Mouse (Mus musculus): Measurements from ENCODE around the gene Omp. TPM values are rescaled to one million over a fixed set of nuclear protein-coding genes. Genes with fewer than 3 reads are reported as not detected.

Gene Omp
- total and polyA plus RNA-seq, 3 experiments, result 0.22 TPM; not detected in 2

- DNase-seq (ENCODE audit: low spot score) (no peak), ATAC-seq (ENCODE audit: extremely low read depth, insufficient number of reproducible peaks, low FRiP score, poor library complexity, severe bottlenecking) (no peak)
- TF ChIP-seq POLR2AphosphoS5 (IDR thresholded peaks at IDR 0.05; ENCODE audit: insufficient replicate concordance, low read depth, low read length) (no peak), CTCF (IDR thresholded peaks at IDR 0.05; ENCODE audit: low read depth, low read length) (no peak), GATA2 (IDR thresholded peaks at IDR 0.05; ENCODE audit: borderline replicate concordance, low read depth, low read length) (no peak), GATA1 (IDR thresholded peaks at IDR 0.05; ENCODE audit: borderline replicate concordance, low read length) (no peak), TAL1 (conservative IDR thresholded peaks at IDR 0.05; ENCODE audit: low read depth, low read length) (no peak)
- Histone ChIP-seq H3K36me3 (replicated peaks) (no peaks in the 10 kb centered on the region), H3K4me3 (ENCODE audit: low read depth, low read length) (no peak overlapping the region), H3K27me3 (ENCODE audit: insufficient read depth, low read length) (peaks cover 51% of the 10 kb centered on the region), H3K9me3 (replicated peaks) (no peaks in the 10 kb centered on the region), H3K4me1 (ENCODE audit: insufficient read depth, low read depth, low read length) (peaks cover 8% of the 10 kb centered on the region)
Measured at GRCm38 (mm10) chr7:98153345-98153744, 8.0 kb upstream of the Omp start.

- no peaks in the 10 kb centered on the region for H3K9me3 ChIP-seq (replicated peaks)
- H3K36me3 ChIP-seq (replicated peaks), result no peaks in the 10 kb centered on the region
- peaks cover 8% of the 10 kb centered on the region for H3K4me1 ChIP-seq (ENCODE audit: insufficient read depth, low read depth, low read length)
- ATAC-seq (ENCODE audit: extremely low read depth, insufficient number of reproducible peaks, low FRiP score, poor library complexity, severe bottlenecking) (no peak), DNase-seq (ENCODE audit: low spot score) (no peak)
- H3K27me3 ChIP-seq (ENCODE audit: insufficient read depth, low read length), result peaks cover 58% of the 10 kb centered on the region
- no peak overlapping the region for H3K4me3 ChIP-seq (ENCODE audit: low read depth, low read length)
- TF ChIP-seq GATA2 (IDR thresholded peaks at IDR 0.05; ENCODE audit: borderline replicate concordance, low read depth, low read length) (no peak), POLR2AphosphoS5 (IDR thresholded peaks at IDR 0.05; ENCODE audit: insufficient replicate concordance, low read depth, low read length) (no peak), TAL1 (conservative IDR thresholded peaks at IDR 0.05; ENCODE audit: low read depth, low read length) (no peak), CTCF (IDR thresholded peaks at IDR 0.05; ENCODE audit: low read depth, low read length) (no peak), GATA1 (IDR thresholded peaks at IDR 0.05; ENCODE audit: borderline replicate concordance, low read length) (no peak)
Measured at GRCm38 (mm10) chr7:98152400-98152799, 7.1 kb upstream of the Omp start.

GRCm38 (mm10) chr7:98150525-98150924 lies 5.2 kb upstream of the Omp start:
- H3K9me3 ChIP-seq (replicated peaks), result no peaks in the 10 kb centered on the region
- H3K4me1 ChIP-seq (ENCODE audit: insufficient read depth, low read depth, low read length), result peaks cover 4% of the 10 kb centered on the region
- H3K27me3 ChIP-seq (ENCODE audit: insufficient read depth, low read length), result peaks cover 49% of the 10 kb centered on the region
- H3K36me3 ChIP-seq (replicated peaks), result no peaks in the 10 kb centered on the region
- TF ChIP-seq GATA2 (IDR thresholded peaks at IDR 0.05; ENCODE audit: borderline replicate concordance, low read depth, low read length), result no peak
- no peak for TF ChIP-seq GATA1 (IDR thresholded peaks at IDR 0.05; ENCODE audit: borderline replicate concordance, low read length)
- TF ChIP-seq TAL1 (conservative IDR thresholded peaks at IDR 0.05; ENCODE audit: low read depth, low read length), result no peak
- no peak for TF ChIP-seq CTCF (IDR thresholded peaks at IDR 0.05; ENCODE audit: low read depth, low read length)
- TF ChIP-seq POLR2AphosphoS5 (IDR thresholded peaks at IDR 0.05; ENCODE audit: insufficient replicate concordance, low read depth, low read length), result no peak
- no peak overlapping the region for H3K4me3 ChIP-seq (ENCODE audit: low read depth, low read length)
- DNase-seq (ENCODE audit: low spot score) (no peak), ATAC-seq (ENCODE audit: extremely low read depth, insufficient number of reproducible peaks, low FRiP score, poor library complexity, severe bottlenecking) (no peak)

- no peak for ATAC-seq (ENCODE audit: extremely low read depth, insufficient number of reproducible peaks, low FRiP score, poor library complexity, severe bottlenecking)
Measured at GRCm38 (mm10) chr7:98149802-98150201, 4.5 kb upstream of the Omp start.

GRCm38 (mm10) chr7:98148721-98149407 lies 3.6 kb upstream of the Omp start:
- TF ChIP-seq TAL1 (conservative IDR thresholded peaks at IDR 0.05; ENCODE audit: low read depth, low read length), result no peak
- no peak for TF ChIP-seq CTCF (IDR thresholded peaks at IDR 0.05; ENCODE audit: low read depth, low read length)
- TF ChIP-seq POLR2AphosphoS5 (IDR thresholded peaks at IDR 0.05; ENCODE audit: insufficient replicate concordance, low read depth, low read length), result no peak
- no peak for TF ChIP-seq GATA2 (IDR thresholded peaks at IDR 0.05; ENCODE audit: borderline replicate concordance, low read depth, low read length)
- no peak for TF ChIP-seq GATA1 (IDR thresholded peaks at IDR 0.05; ENCODE audit: borderline replicate concordance, low read length)
- Histone ChIP-seq H3K4me3 (ENCODE audit: low read depth, low read length) (no peak overlapping the region), H3K9me3 (replicated peaks) (no peaks in the 10 kb centered on the region), H3K4me1 (ENCODE audit: insufficient read depth, low read depth, low read length) (no peaks in the 10 kb centered on the region), H3K27me3 (ENCODE audit: insufficient read depth, low read length) (peaks cover 48% of the 10 kb centered on the region), H3K36me3 (replicated peaks) (no peaks in the 10 kb centered on the region)
- ATAC-seq (ENCODE audit: extremely low read depth, insufficient number of reproducible peaks, low FRiP score, poor library complexity, severe bottlenecking), result no peak
- DNase-seq (ENCODE audit: low spot score), result no peak

More at GRCm38 (mm10) chr7:98149802-98150201, 4.5 kb upstream of the Omp start:
- H3K27me3 ChIP-seq (ENCODE audit: insufficient read depth, low read length), result peaks cover 49% of the 10 kb centered on the region
- H3K9me3 ChIP-seq (replicated peaks), result no peaks in the 10 kb centered on the region
- TF ChIP-seq GATA2 (IDR thresholded peaks at IDR 0.05; ENCODE audit: borderline replicate concordance, low read depth, low read length), result no peak
- no peak for TF ChIP-seq CTCF (IDR thresholded peaks at IDR 0.05; ENCODE audit: low read depth, low read length)
- no peak for TF ChIP-seq TAL1 (conservative IDR thresholded peaks at IDR 0.05; ENCODE audit: low read depth, low read length)
- TF ChIP-seq GATA1 (IDR thresholded peaks at IDR 0.05; ENCODE audit: borderline replicate concordance, low read length), result no peak
- TF ChIP-seq POLR2AphosphoS5 (IDR thresholded peaks at IDR 0.05; ENCODE audit: insufficient replicate concordance, low read depth, low read length), result no peak
- DNase-seq (ENCODE audit: low spot score), result no peak
- no peak overlapping the region for H3K4me3 ChIP-seq (ENCODE audit: low read depth, low read length)
- no peaks in the 10 kb centered on the region for H3K4me1 ChIP-seq (ENCODE audit: insufficient read depth, low read depth, low read length)
- no peaks in the 10 kb centered on the region for H3K36me3 ChIP-seq (replicated peaks)

GRCm38 (mm10) chr7:98147766-98148165 lies 2.5 kb upstream of the Omp start:
- no peak for ATAC-seq (ENCODE audit: extremely low read depth, insufficient number of reproducible peaks, low FRiP score, poor library complexity, severe bottlenecking)
- no peak for DNase-seq (ENCODE audit: low spot score)
- TF ChIP-seq POLR2AphosphoS5 (IDR thresholded peaks at IDR 0.05; ENCODE audit: insufficient replicate concordance, low read depth, low read length) (no peak), GATA1 (IDR thresholded peaks at IDR 0.05; ENCODE audit: borderline replicate concordance, low read length) (no peak), GATA2 (IDR thresholded peaks at IDR 0.05; ENCODE audit: borderline replicate concordance, low read depth, low read length) (no peak), TAL1 (conservative IDR thresholded peaks at IDR 0.05; ENCODE audit: low read depth, low read length) (no peak)
- peaks cover 49% of the 10 kb centered on the region for H3K27me3 ChIP-seq (ENCODE audit: insufficient read depth, low read length)
- no peaks in the 10 kb centered on the region for H3K36me3 ChIP-seq (replicated peaks)
- H3K4me1 ChIP-seq (ENCODE audit: insufficient read depth, low read depth, low read length), result no peaks in the 10 kb centered on the region
- H3K9me3 ChIP-seq (replicated peaks), result no peaks in the 10 kb centered on the region
- no peak overlapping the region for H3K4me3 ChIP-seq (ENCODE audit: low read depth, low read length)
